Mouse (Mus musculus): Measurements from ENCODE around the gene Fkbp10. TPM values are rescaled to one million over a fixed set of nuclear protein-coding genes. Genes with fewer than 3 reads are reported as not detected.
A peak's percentile ranks its signal among the peaks of the same experiment; 100 is the strongest.

The Fkbp10 gene
- polyA plus RNA-seq, 1 experiment from 2014 or later: 62.1 TPM

DNA sequence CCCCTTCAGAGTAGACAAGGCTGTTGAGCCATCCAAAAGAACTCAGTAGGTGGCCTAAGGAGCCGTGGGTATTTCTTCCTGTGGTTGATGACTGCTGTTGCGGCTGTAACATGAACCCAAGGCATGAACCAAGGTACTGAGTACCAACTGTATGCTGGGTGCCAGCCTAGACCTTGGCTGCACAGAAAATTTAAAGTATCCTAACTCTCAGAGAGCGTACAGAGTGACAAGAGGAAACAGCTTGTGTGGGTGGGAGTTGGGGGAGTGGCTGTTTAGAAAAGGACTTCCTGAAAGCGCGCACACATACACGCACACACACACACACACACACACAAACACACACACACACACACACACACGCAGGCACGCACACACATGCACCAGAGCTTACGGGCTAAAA lies 16.2 kb upstream of the Fkbp10 start:
- H3K27ac ChIP-seq (replicated peaks): peak overlapping the region; percentile 73
- H3K4me1 ChIP-seq (replicated peaks; ENCODE audit: control insufficient read depth, insufficient read depth): peaks cover 14% of the 10 kb centered on the region
- WGBS: 58% methylated on average over 9 of the region's 9 CpGs
- no peak overlapping the region for H3K4me3 ChIP-seq (ENCODE audit: low read depth, low read length)
- H3K9me3 ChIP-seq (ENCODE audit: control insufficient read depth, low read length): no peaks in the 10 kb centered on the region
- no peak overlapping the region for H3K4me2 ChIP-seq (replicated peaks; ENCODE audit: low read depth)
- DNase-seq (ENCODE audit: low spot score) (no peak), ATAC-seq (ENCODE audit: low FRiP score, low TSS enrichment) (no peak)
- no peak for TF ChIP-seq CTCF (IDR thresholded peaks at IDR 0.05; ENCODE audit: low read depth)
- no peak for TF ChIP-seq EP300 (optimal IDR thresholded peaks at IDR 0.05)
- no peaks in the 10 kb centered on the region for H3K27me3 ChIP-seq (ENCODE audit: control insufficient read depth, insufficient read depth, low read length)
- no peak overlapping the region for H3K9ac ChIP-seq (ENCODE audit: low read length)
- no peaks in the 10 kb centered on the region; the same call in 1 of the 2 replicates for H3K36me3 ChIP-seq (ENCODE audit: control insufficient read depth, insufficient read depth, low read length)

DNA sequence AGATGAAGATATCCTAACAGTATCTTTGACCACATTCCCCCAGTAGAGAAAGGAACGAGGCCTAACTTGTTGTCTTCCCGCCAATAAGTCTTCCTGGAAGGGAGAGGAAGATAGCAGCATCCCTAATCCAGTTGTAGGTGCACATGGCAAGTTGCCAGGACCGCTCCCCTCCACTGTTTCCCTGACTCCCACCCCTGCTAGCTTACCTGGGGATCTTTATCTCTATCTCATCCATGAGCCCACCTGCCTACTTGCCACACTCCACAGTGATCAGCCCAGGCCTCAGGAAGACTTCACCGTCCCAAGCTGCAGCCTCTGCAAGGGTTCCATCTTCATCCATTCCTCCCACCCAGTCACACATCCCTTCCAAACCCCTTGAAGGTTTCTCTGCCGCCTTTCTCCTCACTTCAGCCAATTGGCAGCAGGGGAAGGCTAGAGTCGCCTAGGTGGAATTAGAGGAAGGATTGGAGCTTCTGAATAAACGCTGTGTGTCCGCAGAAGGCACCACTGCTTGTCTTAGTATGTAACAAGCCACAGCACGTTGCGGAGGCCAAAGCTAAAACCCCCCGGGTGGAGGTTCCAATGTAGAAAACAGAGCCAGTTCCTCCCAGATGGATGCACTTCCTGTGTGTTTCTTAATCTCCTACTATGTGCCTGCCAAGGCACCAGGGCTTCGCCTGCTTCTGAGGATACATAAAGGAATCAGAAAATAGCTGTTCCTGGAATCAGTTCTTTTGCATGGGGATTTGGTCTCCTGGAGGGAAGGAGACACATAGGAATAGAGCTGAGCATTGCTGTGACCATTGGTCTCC lies 15.6 kb upstream of the Fkbp10 start:
- Histone ChIP-seq H3K4me2 (replicated peaks; ENCODE audit: low read depth) (no peak overlapping the region), H3K4me1 (replicated peaks; ENCODE audit: control insufficient read depth, insufficient read depth) (peaks cover 10% of the 10 kb centered on the region), H3K27me3 (ENCODE audit: control insufficient read depth, insufficient read depth, low read length) (no peaks in the 10 kb centered on the region), H3K4me3 (ENCODE audit: low read depth, low read length) (no peak overlapping the region), H3K36me3 (ENCODE audit: control insufficient read depth, insufficient read depth, low read length) (no peaks in the 10 kb centered on the region), H3K9ac (ENCODE audit: low read length) (no peak overlapping the region), H3K27ac (replicated peaks) (peak overlapping the region; percentile 49), H3K9me3 (ENCODE audit: control insufficient read depth, low read length) (no peaks in the 10 kb centered on the region)
- DNase-seq (ENCODE audit: low spot score) (no peak), ATAC-seq (ENCODE audit: low FRiP score, low TSS enrichment) (no peak)
- WGBS: 57% methylated on average over 12 of the region's 12 CpGs
- TF ChIP-seq EP300 (optimal IDR thresholded peaks at IDR 0.05) (no peak), CTCF (IDR thresholded peaks at IDR 0.05; ENCODE audit: low read depth) (no peak)

DNA sequence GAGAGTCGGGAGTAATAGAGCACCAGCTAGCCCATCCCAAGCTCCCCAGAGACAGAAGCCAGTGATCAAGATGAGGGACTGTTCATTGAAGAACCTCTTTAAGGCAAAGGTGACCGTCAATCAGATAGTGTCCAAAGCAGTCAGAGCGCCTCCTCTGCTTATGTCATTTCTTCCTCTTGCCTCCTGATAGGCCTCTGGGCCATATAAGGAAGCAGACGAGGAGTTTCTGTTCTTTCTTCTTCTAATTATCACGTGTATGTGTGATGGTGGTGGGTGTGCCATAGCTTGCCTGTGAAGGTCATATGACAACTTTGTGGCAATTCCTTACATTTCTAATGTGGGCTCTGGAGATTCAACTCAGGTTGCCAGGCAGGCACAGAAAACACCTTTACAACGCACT lies 14.7 kb upstream of the Fkbp10 start:
- H3K36me3 ChIP-seq (ENCODE audit: control insufficient read depth, insufficient read depth, low read length): no peaks in the 10 kb centered on the region
- H3K4me3 ChIP-seq (ENCODE audit: low read depth, low read length): no peak overlapping the region
- no peak for TF ChIP-seq CTCF (IDR thresholded peaks at IDR 0.05; ENCODE audit: low read depth)
- no peak for TF ChIP-seq EP300 (optimal IDR thresholded peaks at IDR 0.05)
- WGBS: 67% methylated on average over 6 of the region's 6 CpGs
- ATAC-seq (ENCODE audit: low FRiP score, low TSS enrichment): no peak
- no peak overlapping the region for H3K9ac ChIP-seq (ENCODE audit: low read length)
- no peak for DNase-seq (ENCODE audit: low spot score)
- H3K4me1 ChIP-seq (replicated peaks; ENCODE audit: control insufficient read depth, insufficient read depth): peaks cover 10% of the 10 kb centered on the region; the same call in 1 of the 2 replicates
- H3K27ac ChIP-seq (replicated peaks): peak overlapping the region; percentile 56
- no peak overlapping the region for H3K4me2 ChIP-seq (replicated peaks; ENCODE audit: low read depth)
- no peaks in the 10 kb centered on the region for H3K9me3 ChIP-seq (ENCODE audit: control insufficient read depth, low read length)
- no peaks in the 10 kb centered on the region for H3K27me3 ChIP-seq (ENCODE audit: control insufficient read depth, insufficient read depth, low read length)

DNA sequence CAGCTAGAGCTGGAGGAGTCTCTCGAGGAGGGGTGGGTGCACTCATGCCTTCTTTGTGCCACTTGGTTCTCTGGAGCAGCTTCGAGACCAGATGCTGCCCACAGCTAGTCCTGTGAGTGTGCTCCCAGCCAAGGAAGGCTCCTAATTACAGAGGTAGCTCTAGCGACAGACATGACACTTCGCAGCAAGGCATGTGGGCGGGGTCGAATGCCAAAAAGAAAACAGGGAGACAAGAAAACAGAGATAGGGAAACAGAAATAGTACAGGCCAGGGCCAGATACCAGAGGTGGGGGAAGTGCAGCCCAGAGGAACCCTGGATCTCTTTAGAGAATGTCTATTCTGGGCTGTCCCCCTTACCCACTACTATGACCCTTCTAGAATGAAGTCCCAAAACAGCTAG lies 13.3 kb upstream of the Fkbp10 start:
- no peak overlapping the region for H3K4me3 ChIP-seq (ENCODE audit: low read depth, low read length)
- TF ChIP-seq CTCF (IDR thresholded peaks at IDR 0.05; ENCODE audit: low read depth) (no peak), EP300 (optimal IDR thresholded peaks at IDR 0.05) (no peak)
- WGBS: 32% methylated on average over 6 of the region's 6 CpGs
- H3K27me3 ChIP-seq (ENCODE audit: control insufficient read depth, insufficient read depth, low read length): no peaks in the 10 kb centered on the region
- ATAC-seq (ENCODE audit: low FRiP score, low TSS enrichment): no peak
- H3K27ac ChIP-seq (replicated peaks): peak overlapping the region; percentile 88
- DNase-seq (ENCODE audit: low spot score): peak; percentile 42
- peaks cover 12% of the 10 kb centered on the region; the same call in 1 of the 2 replicates for H3K4me1 ChIP-seq (replicated peaks; ENCODE audit: control insufficient read depth, insufficient read depth)
- H3K36me3 ChIP-seq (ENCODE audit: control insufficient read depth, insufficient read depth, low read length): no peaks in the 10 kb centered on the region; the same call in 1 of the 2 replicates
- no peaks in the 10 kb centered on the region for H3K9me3 ChIP-seq (ENCODE audit: control insufficient read depth, low read length)
- H3K9ac ChIP-seq (ENCODE audit: low read length): peak overlapping the region; percentile 31; the same call in 1 of the 2 replicates
- peak overlapping the region; percentile 27 for H3K4me2 ChIP-seq (replicated peaks; ENCODE audit: low read depth)

DNA sequence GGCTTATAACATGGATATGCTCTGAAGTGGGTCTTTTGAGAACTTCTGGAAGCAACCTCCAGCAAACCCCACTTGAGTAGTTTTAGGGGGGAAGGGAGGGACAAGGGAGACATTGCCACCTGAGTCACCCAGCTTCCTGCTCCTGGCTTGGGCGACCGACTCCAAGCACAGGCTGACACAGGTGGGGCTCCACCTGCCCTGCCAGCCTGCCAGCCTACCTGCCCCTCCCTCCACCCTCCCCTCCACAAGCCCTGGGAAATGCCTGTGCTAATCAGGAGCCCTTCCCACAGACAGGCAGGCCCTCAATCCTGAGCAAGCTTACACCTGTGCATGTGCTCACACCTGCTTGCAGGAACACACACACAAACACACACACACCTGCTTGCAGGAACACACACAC lies 12.8 kb upstream of the Fkbp10 start:
- Histone ChIP-seq H3K4me2 (replicated peaks; ENCODE audit: low read depth) (peak overlapping the region; percentile 27), H3K9me3 (ENCODE audit: control insufficient read depth, low read length) (no peaks in the 10 kb centered on the region), H3K4me1 (replicated peaks; ENCODE audit: control insufficient read depth, insufficient read depth) (peaks cover 12% of the 10 kb centered on the region; the same call in 1 of the 2 replicates), H3K27me3 (ENCODE audit: control insufficient read depth, insufficient read depth, low read length) (no peaks in the 10 kb centered on the region), H3K36me3 (ENCODE audit: control insufficient read depth, insufficient read depth, low read length) (no peaks in the 10 kb centered on the region; the same call in 1 of the 2 replicates), H3K27ac (replicated peaks) (peak overlapping the region; percentile 88), H3K4me3 (ENCODE audit: low read depth, low read length) (no peak overlapping the region), H3K9ac (ENCODE audit: low read length) (peak overlapping the region; percentile 31; the same call in 1 of the 2 replicates)
- 56% methylated on average over 2 of the region's 2 CpGs for WGBS
- no peak for TF ChIP-seq CTCF (IDR thresholded peaks at IDR 0.05; ENCODE audit: low read depth)
- no peak for TF ChIP-seq EP300 (optimal IDR thresholded peaks at IDR 0.05)
- DNase-seq (ENCODE audit: low spot score): peak; percentile 92
- ATAC-seq (ENCODE audit: low FRiP score, low TSS enrichment): peak; percentile 77

Data from stomach, postnatal 0 days (tissue).